Mouse (Mus musculus) bone marrow, adult 2 months (tissue): ENCODE measurements at regions not wholly inside any gene's neighbourhood (a gene's known extent, or its start where the extent isn't known, plus 50 kb on each side); places are given as distances from the start of the nearest gene placed in this dataset.

Experiments
- CTCF ChIP-seq: fragments of 200-500 bp; IDR thresholded peaks from 2 replicates; pipeline ENCODE4 v1.5.1; 2011; ENCODE audit warnings: low read length, control low read depth; ENCODE audit not compliant: control insufficient read depth, insufficient read depth
- POLR2A ChIP-seq: fragments of 200-500 bp; IDR thresholded peaks from 2 replicates; pipeline ENCODE4 v1.6.1; 2011; ENCODE audit warnings: low read depth, mild to moderate bottlenecking, control low read depth, low read length, borderline replicate concordance; ENCODE audit not compliant: control insufficient read depth

GRCm38 (mm10) chr3:50901321-50901720 lies 322.9 kb upstream of the Noct start:
- TF ChIP-seq CTCF: no peak
- no peak for TF ChIP-seq POLR2A
